Mouse (Mus musculus) olfactory bulb, adult 2 months (tissue): ENCODE results near the gene Dnajc6.

ENCODE experiments used
- CTCF ChIP-seq: fragments of 200-500 bp; IDR thresholded peaks from 2 replicates; pipeline ENCODE4 v1.5.1; 2012; ENCODE audit warnings: low read depth, mild to moderate bottlenecking, low read length, moderate library complexity; ENCODE audit not compliant: insufficient read depth
- POLR2A ChIP-seq: fragments of 200-500 bp; IDR thresholded peaks from 2 replicates; pipeline ENCODE4 v1.6.1; 2012; ENCODE audit warnings: mild to moderate bottlenecking, low read depth, low read length, moderate library complexity; ENCODE audit not compliant: insufficient read depth

DNA sequence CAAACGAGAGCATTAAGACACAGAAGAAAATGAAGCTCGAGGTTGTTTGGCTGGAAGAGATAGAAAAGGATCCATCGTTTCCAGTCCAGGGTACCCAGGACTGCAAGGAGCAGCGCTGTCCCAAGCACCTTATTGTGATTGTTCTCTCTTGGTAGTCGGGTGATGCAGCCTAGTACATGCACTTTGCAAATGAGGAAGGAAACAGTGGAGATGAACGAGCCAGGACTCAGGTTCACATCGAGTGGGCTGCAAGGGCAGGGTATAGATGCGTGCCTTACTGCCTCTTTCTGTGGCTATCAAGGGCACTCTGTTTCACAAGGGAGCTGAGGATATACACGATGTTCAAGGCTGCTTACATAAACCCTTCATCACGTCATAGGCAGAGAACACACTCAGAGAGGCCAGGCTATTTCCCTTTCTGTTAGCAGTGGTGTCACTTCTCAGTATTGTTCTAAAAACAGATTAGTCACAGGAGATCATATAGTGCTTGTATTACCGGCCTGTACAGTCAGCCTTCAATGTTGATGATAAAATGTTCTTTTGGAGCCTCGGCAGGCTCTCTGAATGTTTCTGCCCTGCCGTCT, 189.9 kb downstream of the Dnajc6 start:
- TF ChIP-seq POLR2A (no peak), CTCF (no peak)
